8 mouse cellular contexts compared by ENCODE assay signal in the genomic region with DNA sequence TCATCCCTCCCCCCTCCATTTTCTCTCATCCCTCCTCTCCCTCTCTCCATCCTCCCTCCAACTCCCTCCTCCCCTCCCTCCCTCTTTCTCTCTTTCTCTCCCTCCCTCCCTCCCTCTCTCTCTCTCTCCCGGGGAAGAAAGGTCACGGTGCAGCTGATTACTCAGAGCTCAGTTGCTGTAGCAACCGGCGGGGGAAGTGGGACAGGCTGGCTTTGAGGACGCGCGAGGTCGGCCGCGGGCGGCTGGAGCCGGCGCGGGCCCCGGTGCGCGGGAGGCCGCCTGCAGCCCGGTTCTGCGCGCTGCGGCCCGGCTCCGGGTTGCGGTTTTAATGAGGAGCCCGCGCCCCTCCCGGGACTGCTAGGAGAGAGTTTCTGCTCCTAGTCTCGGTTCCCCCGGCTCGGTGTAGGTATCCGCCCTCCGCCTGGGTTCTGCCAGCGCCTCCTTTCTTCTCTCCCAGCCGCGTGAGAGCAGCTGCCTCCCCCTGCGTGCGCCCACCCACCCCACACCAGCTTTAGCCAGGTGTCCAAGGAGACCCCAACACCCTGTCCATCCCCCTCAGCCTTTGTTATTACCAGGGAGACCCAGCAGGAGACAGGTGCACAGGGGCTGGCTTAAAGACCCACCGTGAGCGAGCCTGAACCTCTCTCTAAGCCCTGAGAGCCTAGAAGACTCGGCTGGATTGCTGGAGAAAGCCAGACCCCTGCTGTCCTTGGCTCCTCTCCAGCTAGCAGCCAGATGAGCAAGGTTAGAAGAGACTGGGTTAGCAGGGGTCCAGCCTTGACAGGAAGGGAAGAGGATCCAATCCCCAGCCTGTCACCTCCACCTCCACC.
DNase-seq lines count a peak whose midpoint lies in the region; ATAC-seq and TF ChIP-seq lines count a peak whose summit lies in the region.

No protein-coding gene starts in this region.

- H3K4me2 ChIP-seq in heart, embryonic 15.5 days = peak overlapping the region; percentile 88
- peak overlapping the region; percentile 71 for H3K4me2 ChIP-seq in liver, postnatal 0 days (ENCODE audit: low read depth, low read length)
- peak overlapping the region; percentile 61 for H3K4me2 ChIP-seq in neural tube, embryonic 13.5 days

- no peaks in the 10 kb centered on the region for H3K9me3 ChIP-seq in forebrain, embryonic 10.5 days
- no peaks in the 10 kb centered on the region for H3K9me3 ChIP-seq in heart, embryonic 15.5 days (replicated peaks)
- H3K9me3 ChIP-seq in liver, postnatal 0 days (ENCODE audit: low read length) = no peaks in the 10 kb centered on the region
- H3K9me3 ChIP-seq in neural tube, embryonic 13.5 days = no peaks in the 10 kb centered on the region

- peak overlapping the region; percentile 100 for H3K27ac ChIP-seq in forebrain, embryonic 10.5 days
- peak overlapping the region; percentile 92 for H3K27ac ChIP-seq in heart, embryonic 15.5 days
- peak overlapping the region; percentile 76 for H3K27ac ChIP-seq in liver, postnatal 0 days (ENCODE audit: low read depth)
- peak overlapping the region; percentile 100 for H3K27ac ChIP-seq in neural tube, embryonic 13.5 days (replicated peaks)

- no peak for TF ChIP-seq CTCF in liver, postnatal 0 days (IDR thresholded peaks at IDR 0.05; ENCODE audit: low read depth)

- no peak for TF ChIP-seq EP300 in liver, postnatal 0 days (IDR thresholded peaks at IDR 0.05; ENCODE audit: low read depth)

- peak overlapping the region; percentile 60 for H3K9ac ChIP-seq in heart, embryonic 15.5 days
- H3K9ac ChIP-seq in liver, postnatal 0 days (replicated peaks) = peak overlapping the region; percentile 50
- peak overlapping the region; percentile 83 for H3K9ac ChIP-seq in neural tube, embryonic 13.5 days

- peak; percentile 89 for DNase-seq in 3T3-L1 (ENCODE audit: low read depth, low spot score)
- DNase-seq in adrenal gland, postnatal 36 days = peak; percentile 94
- peak; percentile 88 for DNase-seq in forebrain, embryonic 10.5 days (ENCODE audit: extremely low spot score, low spot score)
- DNase-seq in kidney, postnatal 14 days = peak; percentile 93
- peak; percentile 74 for DNase-seq in liver, postnatal 0 days
- DNase-seq in telencephalon, adult 2 months (ENCODE audit: low read depth, low spot score) = peak; percentile 93

- peaks cover 85% of the 10 kb centered on the region for H3K4me1 ChIP-seq in forebrain, embryonic 10.5 days
- H3K4me1 ChIP-seq in heart, embryonic 15.5 days (replicated peaks) = peaks cover 64% of the 10 kb centered on the region
- H3K4me1 ChIP-seq in liver, postnatal 0 days (ENCODE audit: insufficient read depth) = peaks cover 32% of the 10 kb centered on the region
- peaks cover 80% of the 10 kb centered on the region for H3K4me1 ChIP-seq in neural tube, embryonic 13.5 days (replicated peaks)

- WGBS in forebrain, embryonic 10.5 days = under 1% methylated on average over 41 of the region's 41 CpGs
- under 1% methylated on average over 41 of the region's 41 CpGs for WGBS in heart, embryonic 15.5 days
- WGBS in liver, postnatal 0 days (ENCODE audit: insufficient replicate concordance) = 4% methylated on average over 29 of the region's 41 CpGs
- WGBS in neural tube, embryonic 13.5 days = under 1% methylated on average over 41 of the region's 41 CpGs

- H3K4me3 ChIP-seq in forebrain, embryonic 10.5 days = peak overlapping the region; percentile 57
- H3K4me3 ChIP-seq in heart, embryonic 15.5 days = peak overlapping the region; percentile 48
- peak overlapping the region; percentile 38 for H3K4me3 ChIP-seq in liver, postnatal 0 days (ENCODE audit: low read depth, low read length)
- peak overlapping the region; percentile 37 for H3K4me3 ChIP-seq in neural tube, embryonic 13.5 days

- H3K27me3 ChIP-seq in forebrain, embryonic 10.5 days (ENCODE audit: poor library complexity, severe bottlenecking) = no peaks in the 10 kb centered on the region
- no peaks in the 10 kb centered on the region for H3K27me3 ChIP-seq in heart, embryonic 15.5 days
- H3K27me3 ChIP-seq in liver, postnatal 0 days (ENCODE audit: insufficient read depth, low read length) = peaks cover 3% of the 10 kb centered on the region; the same call in 1 of the 2 replicates
- H3K27me3 ChIP-seq in neural tube, embryonic 13.5 days = no peaks in the 10 kb centered on the region

- H3K36me3 ChIP-seq in forebrain, embryonic 10.5 days (replicated peaks) = no peaks in the 10 kb centered on the region
- no peaks in the 10 kb centered on the region for H3K36me3 ChIP-seq in heart, embryonic 15.5 days
- no peaks in the 10 kb centered on the region for H3K36me3 ChIP-seq in liver, postnatal 0 days (replicated peaks; ENCODE audit: insufficient read depth, low read length)
- H3K36me3 ChIP-seq in neural tube, embryonic 13.5 days = no peaks in the 10 kb centered on the region

- peak; percentile 76 for ATAC-seq in heart, embryonic 15.5 days (replicated peaks; ENCODE audit: insufficient number of reproducible peaks, insufficient read depth, low FRiP score, low read depth)
- peak; percentile 62 for ATAC-seq in liver, postnatal 0 days
- peak; percentile 83 for ATAC-seq in neural tube, embryonic 13.5 days (ENCODE audit: low read depth)

Comparison
In these comparisons a context has a peak if more than half of its experiments do, and no peak if none do; other contexts are left out.
1. Peak in every context shown above with its lines: DNase-seq, ATAC-seq, H3K4me3 ChIP-seq and H3K27ac ChIP-seq.